Mouse (Mus musculus) B cell, adult 62 days (primary cell): ENCODE data around the gene Krt4. TPM values are rescaled to one million over a fixed set of nuclear protein-coding genes. Genes with fewer than 3 reads are reported as not detected.

Experiments used
- total RNA-seq: library from RNA; stranded (reverse); gene quantifications from 4 replicates; pipeline ENCODE4 v1.2.4, GENCODE M21; 2023

The Krt4 gene
- not detected in 4 replicates for total RNA-seq

DNA sequence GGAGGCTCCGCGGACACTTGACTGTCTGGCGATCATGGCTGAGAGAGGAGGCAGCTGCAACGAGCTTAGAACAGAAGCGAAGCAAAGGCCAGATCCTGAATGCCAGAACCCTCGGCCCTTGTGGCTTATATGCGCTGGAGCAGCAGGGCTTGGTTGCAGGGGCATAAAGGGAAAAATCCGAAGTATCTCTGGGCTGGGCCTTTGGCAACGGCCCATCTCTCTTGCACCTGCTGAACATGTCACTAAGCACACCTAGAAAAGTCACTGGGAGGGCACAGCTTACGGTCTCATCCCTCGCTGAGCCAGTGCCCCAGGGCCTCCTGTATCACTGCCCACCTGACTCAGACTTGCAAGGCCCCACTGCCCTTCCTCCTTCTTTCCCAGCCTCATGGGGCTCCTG, at the start of gene Krt4:
Krt4 (minus strand) TSS at position 101 of the 400 bp plus-strand sequence.

DNA sequence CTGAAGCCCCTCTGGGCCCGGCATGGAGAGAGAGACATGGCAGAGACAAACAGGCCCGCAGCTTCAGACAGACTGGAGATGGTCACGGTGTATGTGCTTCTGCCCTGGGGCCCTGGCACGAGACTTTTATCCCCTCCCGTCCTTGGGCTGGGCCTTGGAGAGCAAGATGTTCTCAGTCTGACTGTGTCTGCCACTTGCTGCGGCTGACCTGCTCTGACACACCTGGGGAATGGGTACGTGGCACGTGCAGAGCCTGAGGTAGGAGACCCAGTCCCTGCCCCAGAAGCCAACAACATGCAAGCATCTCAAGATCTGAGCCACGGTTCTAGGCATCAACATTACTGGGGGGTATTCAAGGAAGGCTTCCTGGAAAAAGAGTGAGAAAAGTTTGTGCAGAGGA, 29.7 kb upstream of the Krt4 start, which contains the start of gene Krt78:
Krt78 (minus strand) TSS at position 101 of the 400 bp plus-strand sequence.

DNA sequence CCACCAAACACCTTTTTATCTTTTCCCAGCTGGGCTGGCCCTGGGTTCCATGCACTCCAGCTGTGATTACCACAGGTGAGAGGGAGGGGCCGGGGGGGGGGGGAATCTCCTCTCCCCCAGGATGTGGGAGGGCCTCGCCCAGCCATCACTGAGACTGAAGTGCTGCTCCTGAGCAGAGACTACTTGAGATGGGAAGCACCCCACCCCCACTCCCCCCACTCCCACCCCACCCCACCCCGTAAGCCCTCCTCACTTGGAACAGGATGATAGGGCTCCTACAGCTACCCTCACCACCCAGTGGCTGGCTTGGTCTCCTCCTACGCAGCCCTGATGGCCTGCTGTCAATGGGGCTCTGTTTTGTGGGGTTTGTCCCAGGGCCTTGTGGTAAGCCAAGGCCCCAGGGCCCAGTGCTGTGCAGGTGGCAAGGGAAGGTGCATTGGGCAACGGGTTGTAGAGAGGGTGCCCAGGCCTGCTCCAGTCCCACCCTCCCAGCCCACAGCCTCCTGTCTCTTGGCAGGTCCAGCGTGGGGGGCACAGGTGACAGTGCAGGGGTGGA, 15.8 kb upstream of the Krt4 start, which contains the start of gene Krt79:
Krt79 (minus strand) TSS at position 51 of the 556 bp plus-strand sequence.

DNA sequence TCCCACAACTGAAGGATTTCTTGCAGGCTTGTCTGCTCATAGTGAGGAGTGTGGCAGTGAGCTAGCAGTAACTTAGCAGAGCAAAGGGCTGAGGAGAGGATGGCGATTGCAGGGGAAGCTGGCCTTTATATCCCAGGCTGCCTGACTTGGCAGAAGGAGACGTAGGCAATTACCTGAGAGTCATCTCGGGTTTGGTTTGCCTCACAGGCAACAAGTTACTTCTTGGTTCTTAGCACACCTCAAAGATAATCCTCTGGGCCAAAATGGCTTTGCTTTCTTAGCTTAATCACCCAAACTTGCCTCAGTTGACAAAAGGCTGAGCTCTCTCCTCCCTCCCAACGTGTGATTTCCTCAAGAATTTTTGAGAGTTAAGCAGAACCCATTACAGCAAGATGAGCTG, 31.7 kb downstream of the Krt4 start, which contains the start of gene Krt76:
Krt76 (minus strand) TSS at position 101 of the 400 bp plus-strand sequence.

DNA sequence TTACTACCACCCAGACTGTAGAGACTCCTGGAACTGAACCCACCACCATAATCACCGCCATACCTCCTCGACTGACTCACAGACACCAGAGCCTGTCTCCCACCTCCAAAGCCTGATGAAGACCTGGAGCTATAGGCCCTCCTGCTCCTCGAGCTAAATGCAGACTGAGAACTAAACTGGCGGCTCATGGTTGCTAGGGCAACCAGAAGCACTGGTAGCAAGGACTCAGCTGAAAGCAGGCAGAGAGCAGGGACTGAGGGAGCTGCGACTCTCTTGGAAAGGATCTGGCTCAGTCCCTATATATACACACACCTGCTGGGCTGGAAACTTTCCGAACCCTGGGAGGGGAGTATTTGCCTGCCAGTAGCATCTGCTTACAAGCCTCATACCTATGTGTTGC, 55.1 kb downstream of the Krt4 start, which contains the start of gene Krt77:
Krt77 (minus strand) TSS at position 275 of the 400 bp plus-strand sequence.

Other genes starting within 250 kb of the Krt4 start
- gene Krt6b, start 244.4 kb downstream of the Krt4 start, total RNA-seq, result not detected in 4 replicates
- gene Krt6a, start 230.4 kb downstream of the Krt4 start, total RNA-seq, result not detected in 4 replicates
- not detected in 4 replicates for gene Krt5, start 211.8 kb downstream of the Krt4 start, total RNA-seq
- not detected in 4 replicates for gene Krt71, start 181.6 kb downstream of the Krt4 start, total RNA-seq
- not detected in 4 replicates for gene Krt72, start 138.3 kb downstream of the Krt4 start, total RNA-seq
- not detected in 4 replicates for gene Krt73, start 122.4 kb downstream of the Krt4 start, total RNA-seq
- not detected in 4 replicates for gene Krt2, start 106.6 kb downstream of the Krt4 start, total RNA-seq
- not detected in 4 replicates for gene Krt1, start 73.9 kb downstream of the Krt4 start, total RNA-seq
- gene Krt77, start 55.0 kb downstream of the Krt4 start, total RNA-seq, result not detected in 4 replicates
- not detected in 4 replicates for gene Krt76, start 31.8 kb downstream of the Krt4 start, total RNA-seq
- gene Krt79, start 15.6 kb upstream of the Krt4 start, total RNA-seq, result not detected in 4 replicates
- gene Krt78, start 29.6 kb upstream of the Krt4 start, total RNA-seq, result not detected in 4 replicates
- not detected in 4 replicates for gene Krt8, start 79.7 kb upstream of the Krt4 start, total RNA-seq
- gene Krt18, start 103.4 kb upstream of the Krt4 start, total RNA-seq, result not detected in 4 replicates
- 227 to 240 TPM (median 233 TPM) in 4 replicates for gene Eif4b, start 149.0 kb upstream of the Krt4 start, total RNA-seq
- gene Tns2, start 175.7 kb upstream of the Krt4 start, total RNA-seq, result 0.18 to 4.5 TPM (median 0.52 TPM) in 4 replicates
- 36.3 to 41.8 TPM (median 36.9 TPM) in 4 replicates for gene Spryd3, start 211.5 kb upstream of the Krt4 start, total RNA-seq
- gene Igfbp6, start 219.6 kb upstream of the Krt4 start, total RNA-seq, result 0.55 to 1.1 TPM in 2 of 4 replicates, not detected in the others
- 0.33 to 0.91 TPM (median 0.70 TPM) in 3 of 4 replicates, not detected in the other for gene Soat2, start 225.8 kb upstream of the Krt4 start, total RNA-seq